Mouse (Mus musculus) stomach, postnatal 0 days (tissue): ENCODE measurements at regions not wholly inside any gene's neighbourhood (a gene's known extent, or its start where the extent isn't known, plus 50 kb on each side); places are given as distances from the start of the nearest gene placed in this dataset.

ENCODE experiments used
- ATAC-seq: fragments of 200-750 bp; cut with Nextera tagmentation; 2 replicates; pipeline ENCODE4 v1.8.0; 2017; ENCODE audit not compliant: low FRiP score, low TSS enrichment
- DNase-seq: peaks from one replicate; pipeline ENCODE4 v3.0.0-alpha.2; 2016; ENCODE audit warnings: low spot score
- H3K27ac ChIP-seq: fragments of 300-500 bp; sonication (generic); replicated peaks from 2 replicates; pipeline ENCODE4 v1.5.1; 2014; ENCODE audit warnings: mild to moderate bottlenecking, control low read depth
- H3K27me3 ChIP-seq: fragments of 300-500 bp; sonication (generic); 2 replicates; pipeline ENCODE4 v1.6.1; 2014; ENCODE audit warnings: low read length; ENCODE audit not compliant: control insufficient read depth, insufficient read depth
- H3K36me3 ChIP-seq: fragments of 300-500 bp; sonication (generic); 2 replicates; pipeline ENCODE4 v1.6.1; 2014; ENCODE audit warnings: low read length, mixed read lengths; ENCODE audit not compliant: control insufficient read depth, insufficient read depth
- H3K4me1 ChIP-seq: fragments of 300-500 bp; sonication (generic); replicated peaks from 2 replicates; pipeline ENCODE4 v1.6.1; 2014; ENCODE audit warnings: antibody characterized with exemption; ENCODE audit not compliant: control insufficient read depth, insufficient read depth
- H3K4me2 ChIP-seq: fragments of 300-500 bp; sonication (generic); replicated peaks from 2 replicates; pipeline ENCODE4 v1.6.1; 2014; ENCODE audit warnings: low read depth, mild to moderate bottlenecking, control low read depth, moderate library complexity
- H3K4me3 ChIP-seq: fragments of 300-500 bp; sonication (generic); 2 replicates; pipeline ENCODE4 v1.5.1; 2014; ENCODE audit warnings: low read depth, low read length, control low read depth
- H3K9ac ChIP-seq: fragments of 300-500 bp; sonication (generic); 2 replicates; pipeline ENCODE4 v1.6.1; 2014; ENCODE audit warnings: mild to moderate bottlenecking, low read length, control low read depth, mixed read lengths
- H3K9me3 ChIP-seq: fragments of 300-500 bp; sonication (generic); 2 replicates; pipeline ENCODE4 v1.6.1; 2016; ENCODE audit warnings: low read length; ENCODE audit not compliant: control insufficient read depth
- CTCF ChIP-seq: IDR thresholded peaks from 2 replicates; pipeline ENCODE4 v1.5.1; 2016; ENCODE audit warnings: antibody characterized with exemption, low read depth, mild to moderate bottlenecking, moderate library complexity
- EP300 ChIP-seq: optimal IDR thresholded peaks from 2 replicates; pipeline ENCODE3; 2016; ENCODE audit warnings: antibody characterized with exemption
- WGBS: fragments of 180-500 bp; shearing (Covaris S2); extraction: QIAGEN DNeasy Blood & Tissue Kit; methylation state at CpG from one replicate; pipeline ENCODE4 v1.1.7; 2014; 5-methylcytosine and 5-hydroxymethylcytosine counted together

DNA sequence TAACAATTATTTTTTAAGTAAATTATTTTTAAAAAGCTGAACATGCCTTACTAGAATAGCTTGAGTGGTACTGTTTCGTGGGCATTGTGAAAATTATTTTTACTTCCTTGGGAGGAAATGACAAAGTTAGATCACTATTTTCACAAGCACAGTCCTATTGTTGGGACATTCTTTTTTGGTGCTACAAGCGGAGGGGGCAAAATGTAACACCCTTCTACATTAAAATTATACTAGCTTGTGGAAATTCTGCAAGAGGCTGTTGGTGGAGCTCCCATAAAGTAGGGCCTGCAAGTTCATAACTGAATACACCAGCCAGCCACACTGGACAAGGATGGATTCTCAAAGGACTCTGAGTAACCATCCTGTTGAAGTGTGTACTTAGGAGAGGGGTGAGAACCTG, 313.1 kb upstream of the Eif4g2 start:
- H3K4me1 ChIP-seq = no peaks in the 10 kb centered on the region
- H3K27ac ChIP-seq = no peak overlapping the region
- ATAC-seq (no peak), DNase-seq (no peak)
- no peak overlapping the region for H3K9ac ChIP-seq
- no peaks in the 10 kb centered on the region for H3K27me3 ChIP-seq
- H3K4me3 ChIP-seq = no peak overlapping the region
- no peak for TF ChIP-seq CTCF
- TF ChIP-seq EP300 = no peak
- WGBS = 92% methylated on average over 2 of the region's 2 CpGs
- H3K36me3 ChIP-seq = no peaks in the 10 kb centered on the region
- no peak overlapping the region for H3K4me2 ChIP-seq
- no peaks in the 10 kb centered on the region for H3K9me3 ChIP-seq

DNA sequence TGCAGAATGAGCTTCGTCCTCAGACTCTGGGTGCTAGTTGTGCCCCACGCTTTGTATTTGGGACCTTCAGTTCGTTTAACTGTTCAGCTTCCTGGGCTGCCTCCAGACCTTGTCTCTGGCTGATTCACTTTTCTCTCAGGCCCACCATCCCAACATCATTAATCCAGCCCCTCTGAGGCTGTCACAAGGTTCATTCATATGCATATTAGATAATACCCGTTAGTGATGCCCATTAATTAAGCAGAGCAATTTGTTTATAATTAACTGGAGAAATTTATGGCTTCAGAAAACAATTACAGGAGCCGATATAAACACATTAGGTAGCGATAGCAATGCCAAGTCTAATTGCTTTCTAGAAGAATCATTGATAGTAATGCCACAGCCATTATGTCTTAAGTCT, 312.3 kb upstream of the Eif4g2 start:
- no peaks in the 10 kb centered on the region for H3K4me1 ChIP-seq
- H3K27ac ChIP-seq = no peak overlapping the region
- no peaks in the 10 kb centered on the region for H3K27me3 ChIP-seq
- no peak for DNase-seq
- H3K4me2 ChIP-seq = no peak overlapping the region
- H3K9me3 ChIP-seq = no peaks in the 10 kb centered on the region
- WGBS = 82% methylated on average over 6 of the region's 6 CpGs
- H3K4me3 ChIP-seq = no peak overlapping the region
- no peak for ATAC-seq
- TF ChIP-seq CTCF (no peak), EP300 (no peak)
- H3K9ac ChIP-seq = no peak overlapping the region
- H3K36me3 ChIP-seq = no peaks in the 10 kb centered on the region

GRCm38 (mm10) chr7:111393846-111394245, 311.0 kb upstream of the Eif4g2 start:
- Histone ChIP-seq H3K9me3 (no peaks in the 10 kb centered on the region), H3K36me3 (no peaks in the 10 kb centered on the region), H3K27me3 (no peaks in the 10 kb centered on the region), H3K4me3 (no peak overlapping the region), H3K4me1 (no peaks in the 10 kb centered on the region), H3K27ac (no peak overlapping the region), H3K4me2 (no peak overlapping the region), H3K9ac (no peak overlapping the region)
- DNase-seq (no peak), ATAC-seq (no peak)
- no peak for TF ChIP-seq EP300
- TF ChIP-seq CTCF = no peak

- H3K4me3 ChIP-seq = no peak overlapping the region
- no peaks in the 10 kb centered on the region for H3K4me1 ChIP-seq
- no peak for TF ChIP-seq CTCF
- no peak for TF ChIP-seq EP300
- no peaks in the 10 kb centered on the region for H3K36me3 ChIP-seq
- no peaks in the 10 kb centered on the region for H3K27me3 ChIP-seq
- no peak overlapping the region for H3K4me2 ChIP-seq
- ATAC-seq (no peak), DNase-seq (no peak)
- no peak overlapping the region for H3K9ac ChIP-seq
- no peaks in the 10 kb centered on the region for H3K9me3 ChIP-seq
- H3K27ac ChIP-seq = no peak overlapping the region
These were observed 306.9 kb upstream of the Eif4g2 start for GRCm38 (mm10) chr7:111389690-111390089.

DNA sequence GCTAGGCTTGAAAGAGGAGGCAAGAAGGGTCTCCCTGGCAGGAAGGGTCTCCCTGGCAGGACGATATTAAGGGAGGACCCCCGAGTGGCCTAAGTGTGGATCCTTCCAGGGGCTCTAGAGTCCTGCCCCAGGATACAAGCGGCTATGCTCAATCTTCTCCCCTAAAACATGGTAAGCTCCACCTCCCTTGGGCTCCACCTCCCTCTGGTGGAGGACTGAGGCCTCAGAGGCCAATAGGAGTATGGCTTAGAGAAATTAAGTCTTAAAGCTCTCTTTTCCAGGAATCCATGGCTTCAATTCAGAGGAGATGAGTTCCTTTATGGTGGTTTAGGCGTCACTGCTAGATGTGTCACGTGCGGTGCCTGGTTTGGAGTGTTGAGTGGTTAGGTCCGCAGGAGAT, 291.7 kb upstream of the Eif4g2 start:
- Histone ChIP-seq H3K4me3 (no peak overlapping the region), H3K4me1 (no peaks in the 10 kb centered on the region), H3K36me3 (no peaks in the 10 kb centered on the region), H3K27me3 (no peaks in the 10 kb centered on the region), H3K9me3 (no peaks in the 10 kb centered on the region), H3K9ac (no peak overlapping the region), H3K4me2 (no peak overlapping the region), H3K27ac (no peak overlapping the region)
- DNase-seq (no peak), ATAC-seq (no peak)
- TF ChIP-seq EP300 = no peak
- TF ChIP-seq CTCF = no peak
- WGBS = 91% methylated on average over 7 of the region's 7 CpGs

- DNase-seq (no peak), ATAC-seq (no peak)
- H3K4me3 ChIP-seq = no peak overlapping the region
- no peak overlapping the region for H3K9ac ChIP-seq
- H3K36me3 ChIP-seq = no peaks in the 10 kb centered on the region
- no peak overlapping the region for H3K27ac ChIP-seq
- TF ChIP-seq EP300 = no peak
- no peak for TF ChIP-seq CTCF
- H3K9me3 ChIP-seq = no peaks in the 10 kb centered on the region
- H3K27me3 ChIP-seq = no peaks in the 10 kb centered on the region
- no peaks in the 10 kb centered on the region for H3K4me1 ChIP-seq
- 67% methylated on average over 10 of the region's 10 CpGs for WGBS
- no peak overlapping the region for H3K4me2 ChIP-seq
These were observed 290.7 kb upstream of the Eif4g2 start for GRCm38 (mm10) chr7:111373380-111374173.
